Mouse (Mus musculus) limb, embryonic 11.5 days (tissue): ENCODE data around the gene 4933412E24Rik. TPM values are rescaled to one million over a fixed set of nuclear protein-coding genes. Genes with fewer than 3 reads are reported as not detected.
A peak's percentile ranks its signal among the peaks of the same experiment; 100 is the strongest.

Experiments
- ATAC-seq: fragments of 200-750 bp; cut with Nextera tagmentation; 2 replicates; pipeline ENCODE4 v1.8.0; 2017; ENCODE audit warnings: low read depth; ENCODE audit not compliant: insufficient number of reproducible peaks, low FRiP score, low TSS enrichment
- DNase-seq: peaks from one replicate; pipeline ENCODE4 v3.0.0-alpha.2; 2015; ENCODE audit warnings: low spot score
- H3K27ac ChIP-seq: fragments of 300-500 bp; sonication (generic); replicated peaks from 2 replicates; pipeline ENCODE4 v1.5.1; 2014; ENCODE audit warnings: low read depth, mild to moderate bottlenecking, low read length
- H3K27me3 ChIP-seq: fragments of 300-500 bp; sonication (generic); 2 replicates; pipeline ENCODE4 v1.6.1; 2014; ENCODE audit warnings: mild to moderate bottlenecking, low read length, mixed read lengths; ENCODE audit not compliant: control insufficient read depth, insufficient read depth
- H3K36me3 ChIP-seq: fragments of 300-500 bp; sonication (generic); 2 replicates; pipeline ENCODE4 v1.6.1; 2014; ENCODE audit warnings: mild to moderate bottlenecking, low read length, moderate library complexity, mixed read lengths; ENCODE audit not compliant: control insufficient read depth, insufficient read depth
- H3K4me1 ChIP-seq: fragments of 300-500 bp; sonication (generic); 2 replicates; pipeline ENCODE4 v1.6.1; 2014; ENCODE audit warnings: low read length, mixed read lengths; ENCODE audit not compliant: control insufficient read depth, insufficient read depth
- H3K4me2 ChIP-seq: fragments of 300-500 bp; sonication (generic); 2 replicates; pipeline ENCODE4 v1.6.1; 2014; ENCODE audit warnings: low read depth, mild to moderate bottlenecking, moderate library complexity; ENCODE audit not compliant: severe bottlenecking
- H3K4me3 ChIP-seq: fragments of 300-500 bp; sonication (generic); 2 replicates; pipeline ENCODE4 v1.5.1; 2014; ENCODE audit warnings: low read depth, low read length
- H3K9ac ChIP-seq: fragments of 300-500 bp; sonication (generic); 2 replicates; pipeline ENCODE4 v1.6.1; 2014; ENCODE audit warnings: mild to moderate bottlenecking, low read length
- H3K9me3 ChIP-seq: fragments of 300-500 bp; sonication (generic); 2 replicates; pipeline ENCODE4 v1.6.1; 2016; ENCODE audit warnings: low read length; ENCODE audit not compliant: control insufficient read depth
- WGBS: fragments of 180-500 bp; shearing (Covaris S2); extraction: QIAGEN DNeasy Blood & Tissue Kit; methylation state at CpG from one replicate; pipeline ENCODE4 v1.1.7; 2014; 5-methylcytosine and 5-hydroxymethylcytosine counted together
- polyA plus RNA-seq: library from polyadenylated mRNA; unstranded; fragments of >200 nt; fragmentation: Nextera tagmentation; extraction: Ambion mirVana; gene quantifications from 2 replicates; pipeline ENCODE4 v1.2.1, GENCODE M21; 2014

Gene 4933412E24Rik
- not detected in 2 replicates for polyA plus RNA-seq

GRCm38 (mm10) chr15:60016513-60016912 is at the start of gene 4933412E24Rik:
4933412E24Rik (minus strand) TSS chr15:60016613.
- ATAC-seq: no peak
- no peak within 1 kb of the TSS for H3K9ac ChIP-seq
- WGBS: 88% methylated on average over 7 of the region's 7 CpGs

GRCm38 (mm10) chr15:60030728-60031127 is 14.3 kb upstream of the 4933412E24Rik start:
- no peak overlapping the region for H3K4me2 ChIP-seq

More at GRCm38 (mm10) chr15:60016513-60016912, at the start of gene 4933412E24Rik:
- Histone ChIP-seq H3K4me3 (no peak within 1 kb of the TSS), H3K9me3 (no peaks in the 10 kb centered on the region), H3K27me3 (no peaks in the 10 kb centered on the region), H3K4me2 (no peak within 1 kb of the TSS), H3K27ac (no peak within 1 kb of the TSS), H3K4me1 (no peaks in the 10 kb centered on the region), H3K36me3 (no peaks in the 10 kb centered on the region)
- DNase-seq: no peak

GRCm38 (mm10) chr15:60021256-60021655 is 4.8 kb upstream of the 4933412E24Rik start:
- no peak for DNase-seq
- Histone ChIP-seq H3K36me3 (no peaks in the 10 kb centered on the region), H3K9ac (no peak overlapping the region), H3K4me1 (no peaks in the 10 kb centered on the region), H3K4me2 (no peak overlapping the region), H3K27me3 (no peaks in the 10 kb centered on the region), H3K9me3 (no peaks in the 10 kb centered on the region), H3K27ac (no peak overlapping the region), H3K4me3 (no peak overlapping the region)
- WGBS: 61% methylated on average over 3 of the region's 3 CpGs
- no peak for ATAC-seq

More at GRCm38 (mm10) chr15:60030728-60031127, 14.3 kb upstream of the 4933412E24Rik start:
- Histone ChIP-seq H3K27me3 (no peaks in the 10 kb centered on the region), H3K27ac (no peak overlapping the region), H3K4me3 (no peak overlapping the region), H3K9ac (no peak overlapping the region), H3K9me3 (no peaks in the 10 kb centered on the region), H3K36me3 (no peaks in the 10 kb centered on the region), H3K4me1 (no peaks in the 10 kb centered on the region)
- ATAC-seq (no peak), DNase-seq (no peak)
- WGBS: 32% methylated on average over 3 of the region's 3 CpGs

- WGBS: 93% methylated on average over 4 of the region's 4 CpGs
- Histone ChIP-seq H3K27me3 (no peaks in the 10 kb centered on the region), H3K4me2 (no peak overlapping the region), H3K36me3 (no peaks in the 10 kb centered on the region), H3K4me1 (no peaks in the 10 kb centered on the region), H3K9ac (no peak overlapping the region), H3K27ac (no peak overlapping the region), H3K4me3 (no peak overlapping the region), H3K9me3 (no peaks in the 10 kb centered on the region)
- ATAC-seq (no peak), DNase-seq (no peak)
Measured at GRCm38 (mm10) chr15:60010199-60010598, 6.2 kb downstream of the 4933412E24Rik start.

GRCm38 (mm10) chr15:60009610-60010009 is 6.8 kb downstream of the 4933412E24Rik start:
- H3K9ac ChIP-seq: no peak overlapping the region
- DNase-seq: no peak
- no peak overlapping the region for H3K4me2 ChIP-seq
- H3K4me3 ChIP-seq: no peak overlapping the region
- H3K27ac ChIP-seq: no peak overlapping the region
- no peaks in the 10 kb centered on the region for H3K36me3 ChIP-seq
- WGBS: 83% methylated on average over 3 of the region's 3 CpGs
- no peaks in the 10 kb centered on the region for H3K4me1 ChIP-seq
- H3K27me3 ChIP-seq: no peaks in the 10 kb centered on the region
- no peak for ATAC-seq
- H3K9me3 ChIP-seq: no peaks in the 10 kb centered on the region

- Histone ChIP-seq H3K9me3 (no peaks in the 10 kb centered on the region), H3K4me1 (no peaks in the 10 kb centered on the region), H3K4me2 (no peak overlapping the region), H3K36me3 (no peaks in the 10 kb centered on the region), H3K4me3 (no peak overlapping the region), H3K27ac (no peak overlapping the region), H3K9ac (no peak overlapping the region), H3K27me3 (no peaks in the 10 kb centered on the region)
- WGBS: 44% methylated on average over 4 of the region's 4 CpGs
- DNase-seq (no peak), ATAC-seq (no peak)
Measured at GRCm38 (mm10) chr15:59983777-59984176, 32.6 kb downstream of the 4933412E24Rik start.

- no peaks in the 10 kb centered on the region for H3K9me3 ChIP-seq
- H3K9ac ChIP-seq: no peak overlapping the region
- H3K4me3 ChIP-seq: no peak overlapping the region
- DNase-seq (no peak), ATAC-seq (no peak)
- H3K27me3 ChIP-seq: no peaks in the 10 kb centered on the region
- no peak overlapping the region for H3K27ac ChIP-seq
- no peaks in the 10 kb centered on the region for H3K36me3 ChIP-seq
- no peaks in the 10 kb centered on the region for H3K4me1 ChIP-seq
- WGBS: 31% methylated on average over 3 of the region's 3 CpGs
- no peak overlapping the region for H3K4me2 ChIP-seq
Measured at GRCm38 (mm10) chr15:59975310-59975709, 41.1 kb downstream of the 4933412E24Rik start.

- peak; percentile 31 for DNase-seq
- H3K27ac ChIP-seq: no peak overlapping the region
- no peak overlapping the region for H3K9ac ChIP-seq
Measured at GRCm38 (mm10) chr15:59974584-59974983, 41.8 kb downstream of the 4933412E24Rik start.

More at GRCm38 (mm10) chr15:59974584-59974983, 41.8 kb downstream of the 4933412E24Rik start:
- ATAC-seq: no peak
- no peaks in the 10 kb centered on the region for H3K4me1 ChIP-seq
- H3K36me3 ChIP-seq: no peaks in the 10 kb centered on the region
- H3K27me3 ChIP-seq: no peaks in the 10 kb centered on the region
- no peaks in the 10 kb centered on the region for H3K9me3 ChIP-seq
- no peak overlapping the region for H3K4me2 ChIP-seq
- 11% methylated on average over 5 of the region's 5 CpGs for whole genome bisulfite sequencing
- no peak overlapping the region for H3K4me3 ChIP-seq
